Mouse (Mus musculus): ENCODE results near the gene Phlpp2. TPM values are rescaled to one million over a fixed set of nuclear protein-coding genes. Genes with fewer than 3 reads are reported as not detected.

The Phlpp2 gene
- 3.9 and 4.0 TPM in 2 replicates for polyA plus RNA-seq (2015; fragmentation: Nextera tagmentation; extraction: Ambion mirVana)

DNA sequence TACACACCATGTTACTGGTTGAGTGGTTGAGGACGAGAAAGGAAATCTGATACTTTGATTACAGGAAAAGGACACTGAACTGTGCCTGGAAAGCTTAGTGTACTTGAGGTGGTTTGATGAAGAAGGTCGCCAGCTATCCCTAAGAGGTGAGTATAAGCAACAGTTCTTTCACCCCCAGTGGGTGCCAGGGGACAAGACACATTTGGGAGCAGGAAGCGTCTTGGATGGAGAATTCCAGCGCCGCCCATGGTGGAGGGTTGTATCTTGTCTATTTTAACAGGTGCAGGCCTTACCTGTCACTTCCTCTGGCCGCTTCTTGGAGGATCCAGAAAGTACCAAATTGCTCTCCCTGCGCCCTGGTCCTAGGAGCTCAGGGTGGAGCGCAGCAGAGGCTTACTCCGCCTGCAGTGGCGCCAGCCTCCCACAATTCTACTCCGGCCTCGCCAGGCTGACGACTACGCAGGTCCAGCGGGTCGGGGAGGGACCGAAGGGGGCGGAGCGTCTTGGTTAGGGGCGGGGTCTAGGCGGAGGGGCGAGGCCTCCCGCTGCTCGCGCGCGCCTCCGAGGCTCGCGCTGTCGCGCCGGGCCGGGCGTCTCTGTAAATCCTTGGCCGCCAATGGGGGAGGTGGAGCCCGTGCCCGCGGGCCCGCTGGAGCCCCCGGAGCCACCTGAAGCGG is at the start of gene Phlpp2:
TSS of gene Phlpp2 (plus strand) at position 540 of the 677 bp plus-strand sequence.
- Histone ChIP-seq H3K9ac (peak within 1 kb of the TSS; percentile 96), H3K27ac (peak within 1 kb of the TSS; percentile 88), H3K4me3 (peak within 1 kb of the TSS; percentile 100), H3K9me3 (no peaks in the 10 kb centered on the region), H3K4me2 (peak within 1 kb of the TSS; percentile 78), H3K27me3 (no peaks in the 10 kb centered on the region), H3K36me3 (peaks cover 7% of the 10 kb centered on the region; the same call in 1 of the 2 replicates), H3K4me1 (peaks cover 6% of the 10 kb centered on the region)
- peak; percentile 97 for ATAC-seq (ENCODE audit: insufficient number of reproducible peaks, insufficient read depth, low FRiP score, low TSS enrichment, low read depth)
- WGBS = 1% methylated on average over 41 of the region's 42 CpGs

DNA sequence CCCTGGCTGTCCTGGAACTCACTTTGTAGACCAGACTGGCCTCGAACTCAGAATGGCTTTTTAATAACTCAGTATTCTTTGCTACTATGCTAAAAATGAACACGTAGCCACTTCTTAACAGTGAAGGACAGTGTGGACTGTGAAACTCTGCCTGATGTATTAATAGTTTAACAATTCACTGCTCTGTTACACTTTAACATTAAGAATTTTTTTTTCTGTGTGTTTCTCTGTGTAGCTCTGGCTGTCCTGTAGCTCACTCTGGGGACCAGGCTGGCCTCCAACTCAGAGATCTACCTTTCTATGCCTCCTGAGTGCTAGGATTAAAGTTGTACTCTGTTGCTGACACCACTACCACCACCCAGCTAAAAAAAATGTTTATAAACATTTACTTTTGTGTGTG is 44.8 kb upstream of the Phlpp2 start:
- Histone ChIP-seq H3K27me3 (no peaks in the 10 kb centered on the region), H3K9ac (no peak overlapping the region), H3K4me3 (no peak overlapping the region), H3K27ac (no peak overlapping the region), H3K4me1 (no peaks in the 10 kb centered on the region), H3K36me3 (peaks cover 17% of the 10 kb centered on the region; the same call in 1 of the 2 replicates), H3K4me2 (no peak overlapping the region), H3K9me3 (no peaks in the 10 kb centered on the region)
- ATAC-seq (ENCODE audit: insufficient number of reproducible peaks, insufficient read depth, low FRiP score, low TSS enrichment, low read depth) = no peak
- WGBS = 94% methylated on average over 2 of the region's 2 CpGs

DNA sequence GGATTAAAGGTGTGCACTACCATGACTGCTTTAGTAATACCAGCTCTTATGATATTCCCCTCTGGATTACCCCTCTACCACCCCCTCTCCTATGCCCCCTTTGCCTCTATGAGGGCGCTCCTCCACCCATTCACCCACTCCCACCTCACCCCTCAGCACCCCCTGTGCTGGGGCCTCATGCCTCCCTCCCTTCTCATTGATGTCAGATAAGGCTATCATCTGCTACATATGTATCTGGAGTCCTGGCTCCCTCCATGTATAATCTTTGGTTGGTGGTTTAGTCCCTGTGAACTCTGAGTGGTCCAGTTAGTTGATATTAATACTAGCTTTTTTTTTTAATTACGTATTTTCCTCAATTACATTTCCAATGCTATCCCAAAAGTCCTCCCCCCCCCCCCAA is 28.5 kb upstream of the Phlpp2 start:
- peaks cover 63% of the 10 kb centered on the region for H3K36me3 ChIP-seq
- 98% methylated on average over 2 of the region's 2 CpGs for WGBS
- ATAC-seq (ENCODE audit: insufficient number of reproducible peaks, insufficient read depth, low FRiP score, low TSS enrichment, low read depth) = no peak

DNA sequence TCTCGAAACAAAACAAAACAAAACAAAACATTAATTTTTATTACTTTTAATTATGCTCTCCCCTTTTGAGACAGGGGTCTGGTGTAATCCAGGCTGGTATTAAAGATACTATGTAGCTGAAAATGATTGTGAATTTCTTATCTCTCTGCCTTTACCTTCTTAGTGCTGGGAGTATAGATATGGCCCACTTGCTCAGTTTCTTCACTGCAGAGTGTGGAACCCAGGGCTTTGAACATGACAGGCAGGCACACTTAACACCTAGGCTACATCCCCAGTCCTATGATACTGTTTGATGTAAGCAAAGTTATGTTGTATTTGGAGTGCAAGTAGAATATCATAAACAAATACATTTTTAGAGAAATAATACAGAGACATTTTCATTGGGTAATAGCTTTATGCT is 25.9 kb upstream of the Phlpp2 start:
- H3K4me3 ChIP-seq = no peak overlapping the region
- no peak overlapping the region for H3K4me2 ChIP-seq
- WGBS = 91% methylated on average over 1 of the region's 1 CpGs
- H3K27me3 ChIP-seq = no peaks in the 10 kb centered on the region
- H3K9me3 ChIP-seq = no peaks in the 10 kb centered on the region
- peaks cover 62% of the 10 kb centered on the region for H3K36me3 ChIP-seq
- H3K4me1 ChIP-seq = no peaks in the 10 kb centered on the region
- ATAC-seq (ENCODE audit: insufficient number of reproducible peaks, insufficient read depth, low FRiP score, low TSS enrichment, low read depth) = no peak
- no peak overlapping the region for H3K27ac ChIP-seq
- H3K9ac ChIP-seq = no peak overlapping the region

More for the DNA sequence above, 28.5 kb upstream of the Phlpp2 start:
- H3K9ac ChIP-seq = no peak overlapping the region
- no peaks in the 10 kb centered on the region for H3K4me1 ChIP-seq
- H3K27ac ChIP-seq = no peak overlapping the region
- no peaks in the 10 kb centered on the region for H3K9me3 ChIP-seq
- H3K4me2 ChIP-seq = no peak overlapping the region
- H3K27me3 ChIP-seq = no peaks in the 10 kb centered on the region
- H3K4me3 ChIP-seq = no peak overlapping the region

- no peak overlapping the region for H3K9ac ChIP-seq
- 81% methylated on average over 2 of the region's 2 CpGs for WGBS
- no peaks in the 10 kb centered on the region for H3K4me1 ChIP-seq
- no peaks in the 10 kb centered on the region for H3K27me3 ChIP-seq
- peaks cover 75% of the 10 kb centered on the region for H3K36me3 ChIP-seq
- no peak overlapping the region for H3K4me2 ChIP-seq
- no peak overlapping the region for H3K4me3 ChIP-seq
- H3K9me3 ChIP-seq = no peaks in the 10 kb centered on the region
- H3K27ac ChIP-seq = no peak overlapping the region
- no peak for ATAC-seq (ENCODE audit: insufficient number of reproducible peaks, insufficient read depth, low FRiP score, low TSS enrichment, low read depth)
Measured at GRCm38 (mm10) chr8:109847866-109848265, 20.5 kb upstream of the Phlpp2 start.

DNA sequence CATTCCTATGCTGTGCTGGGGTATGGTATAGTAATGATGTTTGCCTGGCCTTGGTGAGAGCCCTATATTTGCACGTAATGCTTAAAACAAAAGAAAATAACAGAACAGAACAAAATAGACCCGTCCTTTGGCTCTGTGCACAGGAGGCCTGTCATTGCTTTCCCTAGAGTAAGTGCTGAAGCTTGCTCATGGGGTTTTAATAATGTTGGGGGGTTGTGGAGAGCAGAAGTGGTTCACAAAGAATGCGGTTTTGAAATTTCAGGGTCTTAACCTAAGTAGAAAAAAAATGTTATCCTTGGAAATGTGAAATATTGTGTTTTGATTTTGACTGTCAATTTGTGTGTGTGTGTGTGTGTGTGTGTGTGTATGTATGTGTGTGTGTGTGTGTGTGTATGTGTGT is 19.4 kb upstream of the Phlpp2 start:
- no peak overlapping the region for H3K27ac ChIP-seq
- peaks cover 71% of the 10 kb centered on the region for H3K36me3 ChIP-seq
- H3K4me2 ChIP-seq = no peak overlapping the region
- no peak overlapping the region for H3K9ac ChIP-seq
- 76% methylated on average over 3 of the region's 3 CpGs for WGBS
- ATAC-seq (ENCODE audit: insufficient number of reproducible peaks, insufficient read depth, low FRiP score, low TSS enrichment, low read depth) = no peak
- H3K4me1 ChIP-seq = no peaks in the 10 kb centered on the region
- H3K9me3 ChIP-seq = no peaks in the 10 kb centered on the region
- no peaks in the 10 kb centered on the region for H3K27me3 ChIP-seq
- no peak overlapping the region for H3K4me3 ChIP-seq

DNA sequence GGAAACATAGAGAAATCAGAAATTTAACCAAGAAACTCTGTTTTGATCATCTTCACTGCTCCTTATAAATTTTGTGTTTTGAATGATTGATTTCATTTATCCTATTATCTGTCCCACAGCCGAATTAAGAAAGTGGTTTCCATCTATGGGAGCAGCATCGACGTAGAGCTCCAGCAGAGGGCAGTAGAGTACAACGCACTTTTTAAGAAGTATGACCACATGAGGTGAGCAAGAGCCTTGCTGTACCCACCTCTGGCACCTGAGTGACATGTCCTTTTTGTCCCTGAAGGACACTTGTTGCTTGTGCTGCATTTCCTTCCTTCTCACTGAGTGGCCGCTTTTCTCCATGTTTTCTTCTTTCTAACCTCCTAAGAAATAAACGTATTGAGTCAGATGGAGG is 14.9 kb upstream of the Phlpp2 start:
- Histone ChIP-seq H3K4me1 (no peaks in the 10 kb centered on the region), H3K9ac (no peak overlapping the region), H3K4me2 (no peak overlapping the region), H3K27me3 (no peaks in the 10 kb centered on the region), H3K27ac (no peak overlapping the region), H3K9me3 (no peaks in the 10 kb centered on the region), H3K36me3 (peaks cover 72% of the 10 kb centered on the region), H3K4me3 (no peak overlapping the region)
- WGBS = 41% methylated on average over 6 of the region's 6 CpGs
- no peak for ATAC-seq (ENCODE audit: insufficient number of reproducible peaks, insufficient read depth, low FRiP score, low TSS enrichment, low read depth)

- WGBS = 92% methylated on average over 4 of the region's 4 CpGs
- H3K9me3 ChIP-seq = no peaks in the 10 kb centered on the region
- no peak overlapping the region for H3K27ac ChIP-seq
- no peaks in the 10 kb centered on the region for H3K27me3 ChIP-seq
- ATAC-seq (ENCODE audit: insufficient number of reproducible peaks, insufficient read depth, low FRiP score, low TSS enrichment, low read depth) = no peak
- peaks cover 67% of the 10 kb centered on the region for H3K36me3 ChIP-seq
- H3K4me2 ChIP-seq = no peak overlapping the region
- H3K9ac ChIP-seq = no peak overlapping the region
- H3K4me3 ChIP-seq = no peak overlapping the region
- no peaks in the 10 kb centered on the region for H3K4me1 ChIP-seq
Measured at GRCm38 (mm10) chr8:109854522-109854921, 13.8 kb upstream of the Phlpp2 start.

GRCm38 (mm10) chr8:109855451-109855850 is 12.9 kb upstream of the Phlpp2 start:
- no peaks in the 10 kb centered on the region for H3K9me3 ChIP-seq
- H3K9ac ChIP-seq = no peak overlapping the region
- peaks cover 67% of the 10 kb centered on the region for H3K36me3 ChIP-seq
- H3K4me3 ChIP-seq = no peak overlapping the region
- H3K27me3 ChIP-seq = no peaks in the 10 kb centered on the region
- ATAC-seq (ENCODE audit: insufficient number of reproducible peaks, insufficient read depth, low FRiP score, low TSS enrichment, low read depth) = no peak
- WGBS = 99% methylated on average over 6 of the region's 6 CpGs
- no peaks in the 10 kb centered on the region for H3K4me1 ChIP-seq
- H3K27ac ChIP-seq = no peak overlapping the region
- no peak overlapping the region for H3K4me2 ChIP-seq

GRCm38 (mm10) chr8:109863398-109863797 is 4.9 kb upstream of the Phlpp2 start:
- Histone ChIP-seq H3K9ac (no peak overlapping the region), H3K36me3 (peaks cover 42% of the 10 kb centered on the region), H3K4me2 (no peak overlapping the region), H3K4me1 (peaks cover 4% of the 10 kb centered on the region; the same call in 1 of the 2 replicates), H3K27me3 (no peaks in the 10 kb centered on the region), H3K9me3 (no peaks in the 10 kb centered on the region), H3K4me3 (no peak overlapping the region), H3K27ac (no peak overlapping the region)
- no peak for ATAC-seq (ENCODE audit: insufficient number of reproducible peaks, insufficient read depth, low FRiP score, low TSS enrichment, low read depth)
- 61% methylated on average over 2 of the region's 2 CpGs for WGBS

DNA sequence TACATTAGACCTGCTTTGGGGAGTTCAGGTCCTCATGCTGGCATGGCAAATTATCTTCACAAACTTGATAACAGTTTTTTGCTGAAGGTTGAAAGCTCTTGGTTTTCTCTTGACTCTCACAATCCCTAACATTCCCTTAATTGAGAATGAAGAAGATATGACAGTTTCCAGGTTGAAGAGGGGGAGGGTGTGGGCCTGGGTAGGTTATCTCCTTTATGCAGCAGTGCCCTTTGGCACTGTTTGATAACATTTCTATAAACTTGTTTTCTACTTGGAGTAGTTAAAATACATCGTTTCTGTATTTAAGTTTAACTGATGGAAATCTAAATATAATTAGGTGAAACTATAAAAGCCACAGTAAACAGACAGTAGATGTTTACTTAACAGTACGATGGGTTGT is 3.5 kb upstream of the Phlpp2 start:
- Histone ChIP-seq H3K27me3 (no peaks in the 10 kb centered on the region), H3K4me1 (peaks cover 4% of the 10 kb centered on the region; the same call in 1 of the 2 replicates), H3K9me3 (no peaks in the 10 kb centered on the region), H3K27ac (no peak overlapping the region), H3K4me2 (no peak overlapping the region), H3K9ac (no peak overlapping the region), H3K4me3 (no peak overlapping the region), H3K36me3 (peaks cover 34% of the 10 kb centered on the region)
- WGBS = 84% methylated on average over 2 of the region's 2 CpGs
- ATAC-seq (ENCODE audit: insufficient number of reproducible peaks, insufficient read depth, low FRiP score, low TSS enrichment, low read depth) = no peak

- H3K27me3 ChIP-seq = no peaks in the 10 kb centered on the region
- H3K36me3 ChIP-seq = peaks cover 27% of the 10 kb centered on the region
- H3K9me3 ChIP-seq = no peaks in the 10 kb centered on the region
- H3K4me2 ChIP-seq = no peak overlapping the region
- WGBS = 87% methylated on average over 4 of the region's 4 CpGs
- no peak for ATAC-seq (ENCODE audit: insufficient number of reproducible peaks, insufficient read depth, low FRiP score, low TSS enrichment, low read depth)
- peaks cover 5% of the 10 kb centered on the region; the same call in 1 of the 2 replicates for H3K4me1 ChIP-seq
- no peak overlapping the region for H3K27ac ChIP-seq
- H3K4me3 ChIP-seq = no peak overlapping the region
- H3K9ac ChIP-seq = no peak overlapping the region
Measured at GRCm38 (mm10) chr8:109865536-109865935, 2.8 kb upstream of the Phlpp2 start.
